Mouse (Mus musculus) megakaryocyte, embryonic 14.5 days (primary cell): ENCODE measurements around the gene Krt14. TPM values are rescaled to one million over a fixed set of nuclear protein-coding genes. Genes with fewer than 3 reads are reported as not detected.

Experiments used
- H3K27me3 ChIP-seq: replicated peaks from 2 replicates; pipeline ENCODE3; 2012; ENCODE audit warnings: inconsistent platforms
- H3K36me3 ChIP-seq: replicated peaks from 2 replicates; pipeline ENCODE3; 2012; ENCODE audit warnings: low read length, inconsistent platforms, mixed read lengths
- H3K4me1 ChIP-seq: 2 replicates; pipeline ENCODE4 v1.6.1; 2012; ENCODE audit warnings: inconsistent platforms
- H3K4me3 ChIP-seq: replicated peaks from 2 replicates; pipeline ENCODE3; 2012; ENCODE audit warnings: moderate library complexity, mild to moderate bottlenecking, inconsistent platforms
- H3K9me3 ChIP-seq: 2 replicates; pipeline ENCODE4 v1.6.1; 2012; ENCODE audit warnings: inconsistent platforms
- FLI1 ChIP-seq: IDR thresholded peaks from 2 replicates; pipeline ENCODE4 v1.6.1; 2012; ENCODE audit warnings: low read length, inconsistent platforms, mixed read lengths
- GATA1 ChIP-seq: IDR thresholded peaks from 3 replicates; pipeline ENCODE4 v1.6.1; 2012; ENCODE audit warnings: mixed read lengths, low read length, inconsistent platforms, borderline replicate concordance
- polyA plus RNA-seq: library from polyadenylated mRNA; stranded (reverse); fragments of >175 nt; gene quantifications from 2 replicates; pipeline ENCODE4 v1.2.3, GENCODE M21; 2012; ENCODE audit warnings: low replicate concordance; ENCODE audit not compliant: insufficient read depth

The Krt14 gene
- polyA plus RNA-seq, 1 experiment, result 1.2 TPM

DNA sequence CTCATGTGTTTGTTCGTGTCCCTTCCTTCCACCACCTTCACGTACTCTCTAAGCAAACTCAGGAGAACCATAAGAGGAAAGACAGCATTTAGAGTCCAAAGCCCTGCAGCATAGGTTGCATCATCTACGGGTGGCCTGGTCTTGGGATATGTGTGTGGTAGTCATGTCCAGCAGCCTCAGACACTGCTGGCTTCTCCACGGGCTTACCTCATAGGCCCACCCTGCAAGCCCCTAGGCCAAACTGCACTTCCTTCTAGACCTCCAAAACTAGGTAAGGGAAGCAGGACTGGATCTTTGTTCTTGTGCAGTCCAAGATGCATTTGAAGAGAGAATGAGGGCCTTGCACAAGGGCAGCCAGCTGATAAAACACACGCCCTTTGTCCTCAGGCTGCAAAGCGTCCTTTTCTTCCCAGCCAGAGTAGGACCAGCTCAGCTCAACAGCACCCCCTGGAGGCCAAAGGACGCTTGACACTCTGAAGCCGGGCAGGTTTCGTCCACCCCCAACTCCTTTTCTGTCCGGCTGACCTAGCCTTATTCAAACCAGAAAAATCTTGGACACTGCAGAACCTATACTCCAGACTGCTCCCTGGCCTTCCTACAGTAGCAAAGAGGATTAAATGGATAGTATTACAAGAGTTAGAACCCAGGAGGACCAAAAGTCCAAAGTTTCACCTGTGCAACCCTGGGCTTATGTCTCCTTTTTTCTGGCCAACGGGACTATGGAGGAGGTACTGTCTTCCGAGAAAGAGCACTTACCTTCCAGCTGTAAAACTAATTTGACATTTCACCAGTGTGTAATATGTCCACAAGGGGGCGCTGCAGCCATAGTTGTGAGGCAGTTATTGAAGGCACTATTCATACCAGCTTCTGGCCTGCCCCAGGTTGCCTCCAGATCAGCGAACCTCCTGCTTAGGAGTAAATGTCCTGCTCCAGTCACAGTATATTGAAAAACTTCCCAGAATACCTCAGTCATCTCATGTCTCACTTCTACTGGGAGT is 38.3 kb downstream of the Krt14 start:
- Histone ChIP-seq H3K36me3 (no peaks in the 10 kb centered on the region), H3K4me3 (no peak overlapping the region), H3K9me3 (no peaks in the 10 kb centered on the region), H3K27me3 (peaks cover 11% of the 10 kb centered on the region), H3K4me1 (no peaks in the 10 kb centered on the region)
- TF ChIP-seq GATA1 (no peak), FLI1 (no peak)

DNA sequence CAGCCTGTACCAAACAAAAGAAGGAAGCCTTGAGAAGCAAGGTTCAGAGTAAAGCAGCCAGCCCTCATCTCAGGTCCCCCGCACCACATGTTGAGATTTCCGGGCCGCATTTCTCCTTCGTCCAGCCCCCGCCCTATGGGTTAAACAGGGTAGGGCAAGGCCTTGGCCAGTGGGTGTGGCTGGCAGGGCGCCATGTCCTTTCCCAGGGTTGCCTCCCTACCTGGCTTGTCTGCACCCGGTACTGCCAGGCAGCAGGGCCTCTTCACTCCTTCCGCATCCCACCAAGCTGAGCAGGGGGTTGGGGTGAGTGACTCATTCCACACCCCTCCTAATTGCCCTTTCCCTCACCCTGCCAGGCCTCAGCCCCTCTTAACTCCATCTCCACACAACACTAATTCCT is 39.3 kb downstream of the Krt14 start:
- Histone ChIP-seq H3K36me3 (no peaks in the 10 kb centered on the region), H3K4me1 (no peaks in the 10 kb centered on the region), H3K4me3 (no peak overlapping the region), H3K27me3 (peaks cover 11% of the 10 kb centered on the region), H3K9me3 (no peaks in the 10 kb centered on the region)
- no peak for TF ChIP-seq FLI1
- TF ChIP-seq GATA1, result no peak

DNA sequence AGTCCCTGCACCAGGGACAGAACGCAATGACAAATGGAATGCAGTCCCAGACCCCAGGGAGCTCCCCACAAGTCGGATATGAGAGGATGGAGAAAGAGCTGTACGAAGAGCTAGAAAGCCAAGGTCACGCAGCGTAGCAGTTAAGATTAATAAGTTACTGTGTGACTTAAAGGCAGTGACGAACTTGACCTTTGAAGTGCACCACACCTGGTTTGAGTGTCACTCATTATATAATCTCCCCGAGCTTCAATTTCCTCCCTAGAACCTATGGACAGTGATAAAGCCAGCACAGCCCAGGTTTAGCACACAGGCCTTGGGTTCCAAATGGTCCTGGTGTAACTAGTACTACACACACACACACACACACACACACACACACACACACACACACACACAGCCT is 43.0 kb downstream of the Krt14 start:
- Histone ChIP-seq H3K36me3 (no peaks in the 10 kb centered on the region), H3K9me3 (no peaks in the 10 kb centered on the region), H3K27me3 (peaks cover 7% of the 10 kb centered on the region), H3K4me1 (no peaks in the 10 kb centered on the region), H3K4me3 (no peak overlapping the region)
- TF ChIP-seq FLI1 (no peak), GATA1 (no peak)

DNA sequence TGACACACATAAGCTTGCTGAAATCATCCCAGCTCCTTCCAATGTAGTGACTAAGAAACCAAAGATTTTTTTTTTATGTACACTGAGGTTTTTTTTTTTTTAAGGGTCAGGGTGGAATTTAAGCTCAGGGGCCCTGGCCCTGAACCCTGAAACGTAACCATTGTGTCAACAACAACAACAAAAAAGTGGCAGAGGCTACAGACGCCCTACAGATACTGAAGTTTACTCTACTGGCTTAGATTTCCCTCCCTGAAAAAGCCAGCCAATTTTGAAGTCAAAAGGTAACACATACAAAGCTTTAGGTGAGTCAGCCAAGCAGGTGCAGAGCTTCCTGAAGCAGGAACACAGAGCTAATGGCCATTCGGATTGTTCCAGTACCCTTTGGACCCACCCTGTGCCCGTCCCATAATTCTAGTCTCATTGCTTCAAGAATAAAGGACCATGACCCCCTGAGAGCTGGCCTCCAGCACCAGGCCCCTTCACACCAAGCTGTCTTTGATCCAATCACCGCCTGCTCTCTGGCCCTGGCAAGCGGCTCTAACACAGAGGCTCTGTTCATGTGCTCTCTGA is 49.4 kb downstream of the Krt14 start:
- Histone ChIP-seq H3K4me1 (no peaks in the 10 kb centered on the region), H3K9me3 (no peaks in the 10 kb centered on the region), H3K36me3 (no peaks in the 10 kb centered on the region), H3K27me3 (peaks cover 5% of the 10 kb centered on the region), H3K4me3 (no peak overlapping the region)
- TF ChIP-seq FLI1 (no peak), GATA1 (no peak)

DNA sequence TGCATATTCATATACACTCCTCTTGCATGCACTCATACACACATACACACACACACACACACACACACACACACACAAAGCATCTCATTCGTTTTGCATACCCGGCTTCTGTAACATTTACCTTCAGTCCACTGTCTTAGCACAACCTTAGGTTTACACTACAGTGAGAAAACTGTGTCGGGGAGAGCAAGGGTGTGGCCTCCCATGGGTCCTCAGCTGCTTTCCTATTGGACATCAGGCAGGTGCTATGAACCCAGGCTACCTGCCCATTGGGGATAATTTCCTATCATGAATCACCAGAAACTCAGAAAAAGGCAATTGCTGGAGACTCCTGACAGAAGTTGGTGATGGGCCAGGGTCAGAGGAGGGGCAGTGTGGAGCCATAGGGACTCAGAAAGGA is 50.0 kb downstream of the Krt14 start:
- no peaks in the 10 kb centered on the region for H3K4me1 ChIP-seq
- peaks cover 5% of the 10 kb centered on the region for H3K27me3 ChIP-seq
- no peaks in the 10 kb centered on the region for H3K9me3 ChIP-seq
- no peaks in the 10 kb centered on the region for H3K36me3 ChIP-seq
- no peak for TF ChIP-seq GATA1
- no peak for TF ChIP-seq FLI1
- no peak overlapping the region for H3K4me3 ChIP-seq

DNA sequence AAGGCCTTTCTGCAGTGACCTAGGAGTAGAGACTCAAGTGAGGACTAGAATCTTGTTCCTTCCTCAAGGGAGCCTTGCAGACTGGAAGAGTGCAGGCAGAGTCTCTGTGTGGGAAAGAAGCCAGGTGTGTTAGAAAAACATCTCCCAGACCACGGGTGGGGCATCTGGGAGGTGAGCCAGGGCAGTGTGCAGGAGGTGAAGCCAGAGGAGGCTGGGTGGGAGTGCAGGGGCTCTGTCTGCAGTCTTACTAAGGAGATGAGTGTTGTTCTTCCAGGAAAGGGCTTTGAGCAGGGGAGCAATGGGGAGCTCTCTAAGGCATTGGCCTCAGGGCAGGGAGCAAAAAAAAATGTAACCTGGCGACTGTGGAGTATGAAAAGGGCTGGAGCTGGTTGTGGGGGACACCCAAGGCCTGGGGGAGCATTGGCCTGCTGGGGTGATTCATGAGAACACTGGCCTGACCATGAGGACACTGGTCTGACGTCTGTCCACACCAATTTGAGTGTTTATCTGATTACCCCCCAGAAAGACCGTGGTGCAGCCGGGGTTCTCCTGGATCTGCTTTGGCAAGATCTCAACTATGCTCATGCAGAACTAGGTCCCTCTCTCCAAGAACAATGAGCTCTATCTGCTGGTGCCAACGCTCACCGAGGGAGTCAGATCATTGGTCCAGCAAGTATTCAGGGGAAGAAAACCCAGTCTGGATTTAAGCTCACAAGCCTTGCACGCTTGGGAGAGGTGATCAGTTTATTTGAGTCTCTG is 51.7 kb downstream of the Krt14 start:
- H3K4me1 ChIP-seq, result no peaks in the 10 kb centered on the region
- no peak overlapping the region for H3K4me3 ChIP-seq
- H3K27me3 ChIP-seq, result peaks cover 5% of the 10 kb centered on the region
- no peaks in the 10 kb centered on the region for H3K36me3 ChIP-seq
- H3K9me3 ChIP-seq, result no peaks in the 10 kb centered on the region
- TF ChIP-seq FLI1 (no peak), GATA1 (no peak)

Other genes with a start within 250 kb of the Krt14 start
- gene Krtap29-1, start 228.5 kb downstream of the Krt14 start, polyA plus RNA-seq, result not detected in 2 replicates
- not detected in 2 replicates for gene Krtap16-1, start 221.0 kb downstream of the Krt14 start, polyA plus RNA-seq
- not detected in 2 replicates for gene Krtap17-1, start 213.6 kb downstream of the Krt14 start, polyA plus RNA-seq
- gene Krt33a, start 191.3 kb downstream of the Krt14 start, polyA plus RNA-seq, result not detected in 2 replicates
- not detected in 2 replicates for gene Krt33b, start 177.7 kb downstream of the Krt14 start, polyA plus RNA-seq
- not detected in 2 replicates for gene Krt34, start 166.0 kb downstream of the Krt14 start, polyA plus RNA-seq
- not detected in 2 replicates for gene Krt31, start 157.0 kb downstream of the Krt14 start, polyA plus RNA-seq
- not detected in 2 replicates for gene Krt32, start 119.3 kb downstream of the Krt14 start, polyA plus RNA-seq
- not detected in 2 replicates for gene Krt35, start 111.3 kb downstream of the Krt14 start, polyA plus RNA-seq
- not detected in 2 replicates for gene Krt36, start 101.9 kb downstream of the Krt14 start, polyA plus RNA-seq
- gene Krt13, start 86.0 kb downstream of the Krt14 start, polyA plus RNA-seq, result not detected in 2 replicates
- gene Krt15, start 71.6 kb downstream of the Krt14 start, polyA plus RNA-seq, result not detected in 2 replicates
- gene Krt19, start 58.9 kb downstream of the Krt14 start, polyA plus RNA-seq, result not detected in 2 replicates
- not detected in 2 replicates for gene Krt9, start 14.3 kb downstream of the Krt14 start, polyA plus RNA-seq
- not detected in 2 replicates for gene Krt16, start 41.4 kb upstream of the Krt14 start, polyA plus RNA-seq
- gene Krt17, start 53.5 kb upstream of the Krt14 start, polyA plus RNA-seq, result 0.08 and 2.6 TPM in 2 replicates
- gene Krt42, start 62.3 kb upstream of the Krt14 start, polyA plus RNA-seq, result not detected in 2 replicates
- 123 and 768 TPM in 2 replicates for gene Eif1, start 112.3 kb upstream of the Krt14 start, polyA plus RNA-seq
- not detected in 2 replicates for gene Gast, start 126.9 kb upstream of the Krt14 start, polyA plus RNA-seq
- gene Hap1, start 148.6 kb upstream of the Krt14 start, polyA plus RNA-seq, result 0.06 TPM in 1 of 2 replicates, not detected in the other
- 6.4 and 9.4 TPM in 2 replicates for gene Jup, start 190.2 kb upstream of the Krt14 start, polyA plus RNA-seq
- not detected in 2 replicates for gene P3h4, start 207.3 kb upstream of the Krt14 start, polyA plus RNA-seq
- 0.22 TPM in 1 of 2 replicates, not detected in the other for gene Fkbp10, start 208.1 kb upstream of the Krt14 start, polyA plus RNA-seq
- gene Nt5c3b, start 234.3 kb upstream of the Krt14 start, polyA plus RNA-seq, result 48.3 and 86.4 TPM in 2 replicates
- 0.56 TPM in 1 of 2 replicates, not detected in the other for gene Klhl10, start 234.4 kb upstream of the Krt14 start, polyA plus RNA-seq